In genomic region chr1:133397094-133397482, GRCm38 (mm10) we compare ENCODE assay signal across 11 mouse cellular contexts. TPM values are rescaled to one million over a fixed set of nuclear protein-coding genes. Genes with fewer than 3 reads are reported as not detected.
A peak's percentile ranks its signal among the peaks of the same experiment; 100 is the strongest.
DNase-seq lines count a peak whose midpoint lies in the region; ATAC-seq and TF ChIP-seq lines count a peak whose summit lies in the region.
"Had no signal": no experiment of that assay in that cellular context is flagged by ENCODE, and none has a peak within 500 bp of the region (broad histone marks: within the 10 kb centered on the region; RNA-seq: fewer than 3 reads in every experiment).

No protein-coding gene starts in this region.

- no peaks in the 10 kb centered on the region; the same call in 1 of the 2 replicates for H3K36me3 ChIP-seq in heart, adult 2 months (ENCODE audit: control insufficient read depth, insufficient read depth, low read length)
- peaks cover under 1% of the 10 kb centered on the region; the same call in 1 of the 2 replicates for H3K36me3 ChIP-seq in lung, embryonic 14.5 days (ENCODE audit: insufficient read depth)
- H3K36me3 ChIP-seq in hindbrain, embryonic 15.5 days, result no peaks in the 10 kb centered on the region
- H3K36me3 ChIP-seq in neural tube, embryonic 14.5 days (ENCODE audit: control insufficient read depth, insufficient read depth, low read length), result no peaks in the 10 kb centered on the region

- no peak for ATAC-seq in lung, embryonic 14.5 days (ENCODE audit: insufficient read depth)
- peak; percentile 40; the same call in 1 of the 2 replicates for ATAC-seq in hindbrain, embryonic 15.5 days (ENCODE audit: low FRiP score, low read depth)
- peak; percentile 33; the same call in 1 of the 2 replicates for ATAC-seq in neural tube, embryonic 14.5 days (ENCODE audit: low read depth)

- no peak for TF ChIP-seq POLR2A in heart, adult 2 months (IDR thresholded peaks at IDR 0.05; ENCODE audit: insufficient read depth, low read depth, low read length)

- H3K9me3 ChIP-seq in lung, embryonic 14.5 days (ENCODE audit: low read depth, low read length), result no peaks in the 10 kb centered on the region
- H3K9me3 ChIP-seq in hindbrain, embryonic 15.5 days, result no peaks in the 10 kb centered on the region
- H3K9me3 ChIP-seq in neural tube, embryonic 14.5 days (ENCODE audit: control insufficient read depth, low read length), result no peaks in the 10 kb centered on the region
- H3K9me3 ChIP-seq: megakaryocyte, embryonic 14.5 days had no signal

- no peak for TF ChIP-seq EP300 in heart, adult 2 months (IDR thresholded peaks at IDR 0.05; ENCODE audit: insufficient read depth, low read depth, low read length)

- H3K27ac ChIP-seq in heart, adult 2 months, result peak overlapping the region; percentile 75
- peak overlapping the region; percentile 76 for H3K27ac ChIP-seq in lung, embryonic 14.5 days (ENCODE audit: low read depth)
- H3K27ac ChIP-seq in hindbrain, embryonic 15.5 days (replicated peaks), result peak overlapping the region; percentile 83
- H3K27ac ChIP-seq in neural tube, embryonic 14.5 days (ENCODE audit: low read depth, low read length), result peak overlapping the region; percentile 96

- no peak overlapping the region for H3K4me2 ChIP-seq in lung, embryonic 14.5 days
- H3K4me2 ChIP-seq in hindbrain, embryonic 15.5 days, result peak overlapping the region; percentile 30
- peak overlapping the region; percentile 30; the same call in 1 of the 2 replicates for H3K4me2 ChIP-seq in neural tube, embryonic 14.5 days (ENCODE audit: low read depth, low read length)

- intact Hi-C loops in heart, adult 2 months (cut with DNase I), result loop anchor here (5.0 kb wide), 1 partner anchor 95 kb away; no protein-coding TSS in a partner anchor
- intact Hi-C loops in heart, postnatal 36 days (cut with DNase I), result no loop called here
- intact Hi-C loops in gastrocnemius, postnatal 14 days (cut with DNase I; ENCODE audit: low total_unique reads), result no loop called here

- no peak for DNase-seq in heart, adult 2 months
- no peak for DNase-seq in heart, postnatal 36 days
- no peak for DNase-seq in lung, embryonic 14.5 days
- no peak for DNase-seq in lung, postnatal 4 days
- no peak for DNase-seq in gastrocnemius, postnatal 4 days (ENCODE audit: low spot score in 2 of 2)
- DNase-seq in gastrocnemius, postnatal 14 days, result no peak

- 66% methylated on average over 5 of the region's 5 CpGs for WGBS in heart, adult 2 months
- 73% methylated on average over 5 of the region's 5 CpGs for WGBS in lung, embryonic 14.5 days
- 48% methylated on average over 5 of the region's 5 CpGs for WGBS in hindbrain, embryonic 15.5 days
- 52% methylated on average over 5 of the region's 5 CpGs for WGBS in neural tube, embryonic 14.5 days

- no peak overlapping the region for H3K9ac ChIP-seq in heart, adult 2 months (ENCODE audit: low read depth, low read length)
- no peak overlapping the region for H3K9ac ChIP-seq in lung, embryonic 14.5 days
- peak overlapping the region; percentile 30; the same call in 1 of the 2 replicates for H3K9ac ChIP-seq in hindbrain, embryonic 15.5 days
- peak overlapping the region; percentile 49 for H3K9ac ChIP-seq in neural tube, embryonic 14.5 days (replicated peaks; ENCODE audit: low read depth, low read length)

- no peaks in the 10 kb centered on the region for H3K27me3 ChIP-seq in heart, adult 2 months (ENCODE audit: control insufficient read depth, insufficient read depth, low read length)
- no peaks in the 10 kb centered on the region for H3K27me3 ChIP-seq in lung, embryonic 14.5 days (ENCODE audit: insufficient read depth, low read length)
- H3K27me3 ChIP-seq in hindbrain, embryonic 15.5 days, result no peaks in the 10 kb centered on the region
- H3K27me3 ChIP-seq in neural tube, embryonic 14.5 days (ENCODE audit: control insufficient read depth, insufficient read depth, low read length), result no peaks in the 10 kb centered on the region

- peaks cover 28% of the 10 kb centered on the region for H3K4me1 ChIP-seq in heart, adult 2 months (ENCODE audit: control insufficient read depth, insufficient read depth, low read length)
- no peaks in the 10 kb centered on the region for H3K4me1 ChIP-seq in lung, embryonic 14.5 days (ENCODE audit: insufficient read depth)
- H3K4me1 ChIP-seq in hindbrain, embryonic 15.5 days (replicated peaks), result peaks cover 26% of the 10 kb centered on the region
- H3K4me1 ChIP-seq in neural tube, embryonic 14.5 days (ENCODE audit: control insufficient read depth, insufficient read depth, low read length), result peaks cover 14% of the 10 kb centered on the region

- no peaks in the 10 kb centered on the region; the same call in 1 of the 2 replicates for H3K79me2 ChIP-seq in heart, adult 2 months (replicated peaks; ENCODE audit: control insufficient read depth, insufficient read depth, low read length)

- H3K4me3 ChIP-seq in heart, adult 2 months, result no peak overlapping the region
- no peak overlapping the region for H3K4me3 ChIP-seq in lung, embryonic 14.5 days (ENCODE audit: low read depth, low read length)
- H3K4me3 ChIP-seq in hindbrain, embryonic 15.5 days, result no peak overlapping the region
- no peak overlapping the region for H3K4me3 ChIP-seq in neural tube, embryonic 14.5 days (ENCODE audit: low read depth, low read length)
- H3K4me3 ChIP-seq: megakaryocyte, embryonic 14.5 days had no signal

- TF ChIP-seq CTCF in heart, adult 2 months (IDR thresholded peaks at IDR 0.05), result no peak
- no peak for TF ChIP-seq CTCF in lung, embryonic 14.5 days (IDR thresholded peaks at IDR 0.05; ENCODE audit: low read depth)

RNA-seq across cellular contexts. Expression of gene Sox13, which starts 27.1 kb away (rescaled TPM):
- 10 to 100 TPM; 15.3 to 16.2 TPM for total RNA-seq in heart, adult 2 months (2021)
- 24.7 and 28.5 TPM in 2 replicates for polyA plus RNA-seq in heart, adult 2 months (2012; rRNA removed)
- total RNA-seq in heart, postnatal 36 days (2021), result 10 to 100 TPM; 16.1 to 16.7 TPM
- polyA plus RNA-seq in lung, embryonic 14.5 days (2014; fragmentation: Nextera tagmentation; extraction: Ambion mirVana), result 7.8 and 9.4 TPM in 2 replicates
- polyA plus RNA-seq in hindbrain, embryonic 15.5 days (2015; fragmentation: Nextera tagmentation; extraction: Ambion mirVana), result 6.0 and 7.3 TPM in 2 replicates
- polyA plus RNA-seq in neural tube, embryonic 14.5 days (2014; fragmentation: Nextera tagmentation; extraction: Ambion mirVana), result 4.0 and 5.2 TPM in 2 replicates
- 10 to 100 TPM; 18.1 to 19.3 TPM for total RNA-seq in gastrocnemius, postnatal 4 days (2021)
- 10 to 100 TPM in 1 of 2 experiments, 1 to 10 TPM in 1; 9.7 to 10.9 TPM for total RNA-seq in gastrocnemius, postnatal 14 days (2021)

RNA-seq across cellular contexts. Expression of gene Etnk2, which starts 33.7 kb away (rescaled TPM):
- total RNA-seq in heart, adult 2 months (2021), result under 1 TPM; 0.29 to 0.93 TPM
- 0.70 and 0.84 TPM in 2 replicates for polyA plus RNA-seq in heart, adult 2 months (2012; rRNA removed)
- under 1 TPM; 0.38 to 0.50 TPM for total RNA-seq in heart, postnatal 36 days (2021)
- polyA plus RNA-seq in lung, embryonic 14.5 days (2014; fragmentation: Nextera tagmentation; extraction: Ambion mirVana), result 2.8 and 3.7 TPM in 2 replicates
- polyA plus RNA-seq in hindbrain, embryonic 15.5 days (2015; fragmentation: Nextera tagmentation; extraction: Ambion mirVana), result 21.1 and 22.4 TPM in 2 replicates
- polyA plus RNA-seq in neural tube, embryonic 14.5 days (2014; fragmentation: Nextera tagmentation; extraction: Ambion mirVana), result 15.4 and 21.6 TPM in 2 replicates
- total RNA-seq in gastrocnemius, postnatal 4 days (2021), result under 1 TPM; 0.42 to 0.60 TPM
- under 1 TPM; 0.13 to 0.23 TPM for total RNA-seq in gastrocnemius, postnatal 14 days (2021)
- total RNA-seq: granulocyte monocyte progenitor cell, adult 5-6 weeks had no signal

RNA-seq across cellular contexts. Expression of gene Ren1, which starts 46.8 kb away (rescaled TPM):
- total RNA-seq in heart, adult 2 months (2021), result under 1 TPM in 1 of 2 experiments, not detected in 1; 0.14 TPM
- polyA plus RNA-seq in heart, adult 2 months (2012; rRNA removed), result 0.23 and 0.41 TPM in 2 replicates
- under 1 TPM in 1 of 2 experiments, not detected in 1; 0.22 TPM for total RNA-seq in heart, postnatal 36 days (2021)
- 0.80 and 0.86 TPM in 2 replicates for polyA plus RNA-seq in lung, embryonic 14.5 days (2014; fragmentation: Nextera tagmentation; extraction: Ambion mirVana)
- 7.9 and 11.1 TPM in 2 replicates for polyA plus RNA-seq in hindbrain, embryonic 15.5 days (2015; fragmentation: Nextera tagmentation; extraction: Ambion mirVana)
- polyA plus RNA-seq in neural tube, embryonic 14.5 days (2014; fragmentation: Nextera tagmentation; extraction: Ambion mirVana), result 0.39 and 0.83 TPM in 2 replicates
- not detected for total RNA-seq in gastrocnemius, postnatal 4 days (2021)
- not detected for total RNA-seq in gastrocnemius, postnatal 14 days (2021)
- total RNA-seq: granulocyte monocyte progenitor cell, adult 5-6 weeks; left cerebral cortex, postnatal 4 days had no signal

Comparison
In these comparisons a context has a peak if more than half of its experiments do, and no peak if none do; other contexts are left out.
1. H3K9ac ChIP-seq: peak in hindbrain, embryonic 15.5 days (single experiment) and neural tube, embryonic 14.5 days (single experiment); none in heart, adult 2 months (single experiment) and lung, embryonic 14.5 days (single experiment).
2. Peak in every context shown above with its lines, with median percentiles within 50 percentile points of each other: H3K27ac ChIP-seq.